Mouse (Mus musculus) lung, embryonic 15.5 days (tissue): Measurements from ENCODE around the gene Fam180a. TPM values are rescaled to one million over a fixed set of nuclear protein-coding genes. Genes with fewer than 3 reads are reported as not detected.
A peak's percentile ranks its signal among the peaks of the same experiment; 100 is the strongest.
"Not testable (repeated sequence)": the region's sequence is repeated elsewhere in the genome, so short reads cannot be mapped to it uniquely, and the experiment has no call there.

Source experiments
- ATAC-seq: fragments of 200-750 bp; cut with Nextera tagmentation; 2 replicates; pipeline ENCODE4 v1.8.0; 2017; ENCODE audit warnings: moderate number of reproducible peaks, borderline replicate concordance; ENCODE audit not compliant: low FRiP score, low TSS enrichment; ENCODE audit errors: extremely low read depth
- H3K27ac ChIP-seq: fragments of 300-500 bp; sonication (generic); 2 replicates; pipeline ENCODE4 v1.5.1; 2015; ENCODE audit warnings: moderate library complexity, mild to moderate bottlenecking, inconsistent platforms
- H3K27me3 ChIP-seq: fragments of 300-500 bp; sonication (generic); 2 replicates; pipeline ENCODE4 v1.6.1; 2015; ENCODE audit warnings: inconsistent platforms
- H3K36me3 ChIP-seq: fragments of 300-500 bp; sonication (generic); 2 replicates; pipeline ENCODE4 v1.6.1; 2015; ENCODE audit warnings: inconsistent platforms
- H3K4me1 ChIP-seq: fragments of 300-500 bp; sonication (generic); 2 replicates; pipeline ENCODE4 v1.6.1; 2015; ENCODE audit warnings: inconsistent platforms
- H3K4me2 ChIP-seq: fragments of 300-500 bp; sonication (generic); 2 replicates; pipeline ENCODE4 v1.6.1; 2015; ENCODE audit warnings: inconsistent platforms, mild to moderate bottlenecking, moderate library complexity
- H3K4me3 ChIP-seq: fragments of 300-500 bp; sonication (generic); 2 replicates; pipeline ENCODE4 v1.5.1; 2015; ENCODE audit warnings: mild to moderate bottlenecking, inconsistent platforms
- H3K9ac ChIP-seq: fragments of 300-500 bp; sonication (generic); 2 replicates; pipeline ENCODE4 v1.6.1; 2015; ENCODE audit warnings: inconsistent platforms
- H3K9me3 ChIP-seq: fragments of 300-500 bp; sonication (generic); 2 replicates; pipeline ENCODE4 v1.6.1; 2016; ENCODE audit warnings: inconsistent platforms
- WGBS: fragments of 180-500 bp; shearing (Covaris S2); methylation state at CpG from one replicate; pipeline ENCODE4 v1.1.7; 2015; 5-methylcytosine and 5-hydroxymethylcytosine counted together
- polyA plus RNA-seq: library from polyadenylated mRNA; unstranded; fragments of >200 nt; fragmentation: Nextera tagmentation; extraction: Ambion mirVana; gene quantifications from 2 replicates; pipeline ENCODE4 v1.2.1, GENCODE M21; 2015

The Fam180a gene
- polyA plus RNA-seq = 0.87 and 1.1 TPM in 2 replicates

- peak within 1 kb of the TSS; percentile 14; the same call in 1 of the 2 replicates for H3K27ac ChIP-seq
- ATAC-seq = peak; percentile 72; the same call in 1 of the 2 replicates
- H3K36me3 ChIP-seq = no peaks in the 10 kb centered on the region
- H3K4me3 ChIP-seq = no peak within 1 kb of the TSS
- WGBS = 19% methylated on average over 9 of the region's 9 CpGs
- no peak within 1 kb of the TSS for H3K4me2 ChIP-seq
- no peak within 1 kb of the TSS for H3K9ac ChIP-seq
- no peaks in the 10 kb centered on the region for H3K9me3 ChIP-seq
- no peaks in the 10 kb centered on the region for H3K27me3 ChIP-seq
- peaks cover 13% of the 10 kb centered on the region for H3K4me1 ChIP-seq
Measured at GRCm38 (mm10) chr6:35326111-35326515, at the start of gene Fam180a. Gene Fam180a (minus strand): TSS chr6:35326141.

GRCm38 (mm10) chr6:35374052-35374451 lies 48.1 kb upstream of the Fam180a start:
- 82% methylated on average over 10 of the region's 10 CpGs for WGBS
- Histone ChIP-seq H3K9me3 (no peaks in the 10 kb centered on the region), H3K27ac (no peak overlapping the region), H3K27me3 (no peaks in the 10 kb centered on the region), H3K9ac (no peak overlapping the region), H3K4me1 (no peaks in the 10 kb centered on the region), H3K4me3 (no peak overlapping the region), H3K4me2 (no peak overlapping the region), H3K36me3 (no peaks in the 10 kb centered on the region)
- ATAC-seq = no peak

DNA sequence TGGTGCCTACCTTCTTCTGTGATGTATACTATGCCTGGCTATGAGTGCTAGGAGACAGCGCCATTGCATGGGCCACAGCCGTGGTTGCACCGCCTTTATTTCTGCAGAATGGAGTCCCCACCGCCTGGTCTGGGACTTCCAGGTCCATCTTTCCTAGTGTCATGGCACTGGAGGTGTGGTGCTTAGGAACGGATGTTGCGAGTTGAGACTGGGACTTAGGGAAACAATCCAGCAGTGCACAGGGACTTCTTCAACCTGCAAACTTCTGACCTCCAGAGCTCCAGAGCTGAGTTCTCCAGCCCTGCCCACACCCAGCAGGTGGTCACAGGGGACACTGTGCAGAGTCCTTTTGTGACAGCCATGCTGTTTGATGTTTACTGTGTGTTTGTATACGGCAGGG lies 44.4 kb upstream of the Fam180a start:
- Histone ChIP-seq H3K9ac (no peak overlapping the region), H3K4me2 (no peak overlapping the region), H3K4me3 (no peak overlapping the region), H3K27ac (no peak overlapping the region), H3K36me3 (no peaks in the 10 kb centered on the region), H3K4me1 (no peaks in the 10 kb centered on the region), H3K9me3 (no peaks in the 10 kb centered on the region), H3K27me3 (no peaks in the 10 kb centered on the region)
- no peak for ATAC-seq
- WGBS = 94% methylated on average over 7 of the region's 7 CpGs

- not testable (repeated sequence) for ATAC-seq, H3K4me2 ChIP-seq, H3K4me3 ChIP-seq, H3K27ac ChIP-seq, H3K9me3 ChIP-seq, H3K27me3 ChIP-seq, H3K36me3 ChIP-seq, H3K4me1 ChIP-seq, H3K9ac ChIP-seq
- WGBS = 81% methylated on average over 16 of the region's 18 CpGs
Measured at GRCm38 (mm10) chr6:35369578-35370282, 43.8 kb upstream of the Fam180a start.

DNA sequence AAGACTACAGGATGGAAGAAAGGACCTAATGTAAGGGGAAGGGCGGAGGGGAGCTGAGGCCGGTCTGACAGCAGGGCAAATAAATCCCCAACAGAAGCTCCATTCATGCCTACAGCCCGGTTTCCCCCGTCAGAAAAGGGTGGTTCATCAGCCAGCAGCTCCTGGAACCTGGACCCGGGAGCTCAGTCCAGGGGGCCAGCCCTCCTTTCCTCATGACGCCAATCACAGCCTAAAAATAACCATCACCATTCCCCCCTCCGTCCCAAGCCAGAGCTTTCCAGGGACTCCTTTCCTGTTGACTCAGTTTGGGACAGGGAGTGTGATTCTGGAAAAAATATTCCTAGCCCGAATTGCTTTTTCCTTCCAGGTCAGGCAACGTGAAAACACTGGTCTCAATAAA lies 36.7 kb upstream of the Fam180a start:
- H3K9ac ChIP-seq = no peak overlapping the region
- 31% methylated on average over 9 of the region's 9 CpGs for WGBS
- H3K4me1 ChIP-seq = no peaks in the 10 kb centered on the region
- H3K27me3 ChIP-seq = no peaks in the 10 kb centered on the region
- no peaks in the 10 kb centered on the region for H3K36me3 ChIP-seq
- H3K9me3 ChIP-seq = no peaks in the 10 kb centered on the region
- no peak overlapping the region for H3K4me3 ChIP-seq
- no peak for ATAC-seq
- H3K27ac ChIP-seq = no peak overlapping the region
- no peak overlapping the region for H3K4me2 ChIP-seq

DNA sequence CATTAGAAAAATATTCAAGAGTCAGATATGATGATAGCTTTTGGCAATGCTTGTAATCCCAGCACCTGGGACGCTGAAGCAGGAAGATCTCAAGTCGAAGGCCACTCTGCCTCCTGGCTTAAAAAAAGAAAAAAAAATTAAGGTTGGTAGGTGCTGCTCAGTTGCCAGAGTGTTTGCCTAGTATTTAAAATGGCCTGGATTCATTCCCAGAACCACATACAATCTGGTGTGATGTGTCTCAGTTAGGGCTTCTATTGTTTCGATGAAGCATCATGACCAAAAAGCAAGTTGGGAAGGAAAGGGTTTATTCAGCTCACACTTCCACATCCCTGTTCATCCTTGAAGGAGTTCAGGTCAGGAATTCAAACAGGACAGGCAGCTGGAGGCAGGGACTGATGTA lies 29.4 kb upstream of the Fam180a start:
- Histone ChIP-seq H3K9me3 (no peaks in the 10 kb centered on the region), H3K9ac (no peak overlapping the region), H3K4me3 (no peak overlapping the region), H3K27ac (no peak overlapping the region), H3K36me3 (no peaks in the 10 kb centered on the region), H3K4me1 (0 out of 2 replicates have a peak, but pooled peaks cover 8% of the 10 kb centered on the region), H3K27me3 (peaks cover 4% of the 10 kb centered on the region; the same call in 1 of the 2 replicates), H3K4me2 (no peak overlapping the region)
- ATAC-seq = no peak
- WGBS = 87% methylated on average over 3 of the region's 3 CpGs

DNA sequence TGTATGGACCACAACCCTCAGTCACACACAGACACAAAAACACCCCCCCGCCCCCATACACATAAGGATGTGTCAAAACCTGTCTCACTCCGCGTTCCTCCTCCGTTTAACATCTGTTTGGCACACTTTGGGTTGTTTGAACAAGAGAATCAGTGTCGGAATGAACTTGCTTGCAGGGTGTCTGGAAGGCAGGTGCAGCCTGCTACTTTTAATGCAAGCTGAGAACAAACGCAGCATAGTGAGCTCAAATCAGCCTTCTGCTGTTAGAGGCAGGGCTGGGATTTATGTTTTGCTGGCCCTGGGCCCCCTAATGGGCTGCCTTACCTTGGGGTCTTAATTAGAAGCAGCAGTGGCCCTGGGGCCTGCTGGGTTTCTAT lies 28.7 kb upstream of the Fam180a start:
- Histone ChIP-seq H3K4me3 (no peak overlapping the region), H3K4me1 (0 out of 2 replicates have a peak, but pooled peaks cover 8% of the 10 kb centered on the region), H3K27ac (no peak overlapping the region), H3K4me2 (no peak overlapping the region), H3K9me3 (no peaks in the 10 kb centered on the region), H3K9ac (no peak overlapping the region), H3K36me3 (no peaks in the 10 kb centered on the region), H3K27me3 (peaks cover 4% of the 10 kb centered on the region; the same call in 1 of the 2 replicates)
- 23% methylated on average over 6 of the region's 6 CpGs for WGBS
- ATAC-seq = no peak

DNA sequence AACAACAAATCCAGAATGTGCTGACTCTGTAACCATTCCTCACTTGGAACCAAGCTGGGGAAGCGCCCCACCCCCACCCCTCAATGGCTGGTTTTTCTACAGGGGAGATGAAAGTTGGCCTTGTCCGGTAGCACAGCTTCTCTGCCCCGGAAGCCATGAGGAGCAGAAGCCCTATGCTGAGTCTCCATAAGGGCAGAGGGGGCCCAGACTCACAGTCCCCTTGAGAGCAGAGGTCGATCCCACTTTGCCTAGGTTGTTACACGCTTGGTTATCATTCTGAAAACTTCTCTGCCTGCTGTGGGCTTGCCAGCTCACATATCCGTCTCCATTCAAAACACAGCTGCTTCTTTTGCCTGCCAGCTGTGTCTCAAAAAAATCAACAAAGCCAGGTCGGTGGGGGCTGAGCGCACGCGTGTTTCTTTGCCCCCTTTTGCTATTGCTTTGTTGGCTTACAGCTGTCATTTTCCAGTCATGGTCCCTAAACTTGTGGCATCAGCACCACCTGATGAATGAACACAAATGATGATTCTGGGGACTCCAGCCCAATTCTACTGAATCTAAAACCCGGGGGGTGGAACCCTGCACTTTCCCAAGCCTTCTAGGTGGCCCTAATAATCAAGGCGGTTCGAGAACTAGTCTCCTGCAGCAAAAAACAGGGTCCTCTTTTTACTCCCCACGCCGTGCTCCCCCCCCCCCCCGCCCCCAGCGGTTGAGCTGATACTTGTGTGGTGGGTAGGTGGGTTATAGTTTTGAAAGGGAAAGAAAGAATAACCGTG lies 28.1 kb upstream of the Fam180a start:
- H3K4me2 ChIP-seq = peak overlapping the region; percentile 23
- 18% methylated on average over 18 of the region's 18 CpGs for WGBS
- peak; percentile 28; the same call in 1 of the 2 replicates for ATAC-seq

GRCm38 (mm10) chr6:35353416-35353815 lies 27.5 kb upstream of the Fam180a start:
- H3K27ac ChIP-seq = no peak overlapping the region
- peaks cover 4% of the 10 kb centered on the region; the same call in 1 of the 2 replicates for H3K27me3 ChIP-seq
- H3K4me2 ChIP-seq = no peak overlapping the region
- no peaks in the 10 kb centered on the region for H3K9me3 ChIP-seq
- 0 out of 2 replicates have a peak, but pooled peaks cover 8% of the 10 kb centered on the region for H3K4me1 ChIP-seq
- H3K9ac ChIP-seq = no peak overlapping the region
- no peak for ATAC-seq
- no peak overlapping the region for H3K4me3 ChIP-seq
- WGBS = 62% methylated on average over 5 of the region's 5 CpGs
- no peaks in the 10 kb centered on the region for H3K36me3 ChIP-seq

More for the DNA sequence above, 28.1 kb upstream of the Fam180a start:
- no peak overlapping the region for H3K27ac ChIP-seq
- H3K4me1 ChIP-seq = 0 out of 2 replicates have a peak, but pooled peaks cover 8% of the 10 kb centered on the region
- H3K9me3 ChIP-seq = no peaks in the 10 kb centered on the region
- no peak overlapping the region for H3K4me3 ChIP-seq
- peaks cover 4% of the 10 kb centered on the region; the same call in 1 of the 2 replicates for H3K27me3 ChIP-seq
- no peaks in the 10 kb centered on the region for H3K36me3 ChIP-seq
- no peak overlapping the region for H3K9ac ChIP-seq

GRCm38 (mm10) chr6:35352867-35353266 lies 26.9 kb upstream of the Fam180a start:
- no peak overlapping the region for H3K4me2 ChIP-seq
- 0 out of 2 replicates have a peak, but pooled peaks cover 8% of the 10 kb centered on the region for H3K4me1 ChIP-seq
- WGBS = 79% methylated on average over 8 of the region's 8 CpGs
- ATAC-seq = no peak
- no peak overlapping the region for H3K9ac ChIP-seq
- H3K9me3 ChIP-seq = no peaks in the 10 kb centered on the region
- no peaks in the 10 kb centered on the region for H3K36me3 ChIP-seq
- H3K27ac ChIP-seq = no peak overlapping the region
- H3K4me3 ChIP-seq = no peak overlapping the region
- peaks cover 4% of the 10 kb centered on the region; the same call in 1 of the 2 replicates for H3K27me3 ChIP-seq

- no peak for ATAC-seq
- no peak overlapping the region for H3K9ac ChIP-seq
- H3K36me3 ChIP-seq = no peaks in the 10 kb centered on the region
- WGBS = 81% methylated on average over 3 of the region's 3 CpGs
- no peak overlapping the region for H3K4me3 ChIP-seq
- peaks cover 4% of the 10 kb centered on the region; the same call in 1 of the 2 replicates for H3K27me3 ChIP-seq
- 0 out of 2 replicates have a peak, but pooled peaks cover 8% of the 10 kb centered on the region for H3K4me1 ChIP-seq
- no peak overlapping the region for H3K27ac ChIP-seq
- no peaks in the 10 kb centered on the region for H3K9me3 ChIP-seq
- no peak overlapping the region for H3K4me2 ChIP-seq
Measured at GRCm38 (mm10) chr6:35351826-35352225, 25.9 kb upstream of the Fam180a start.

GRCm38 (mm10) chr6:35349784-35350183 lies 23.8 kb upstream of the Fam180a start:
- Histone ChIP-seq H3K27ac (no peak overlapping the region), H3K27me3 (peaks cover 4% of the 10 kb centered on the region; the same call in 1 of the 2 replicates), H3K4me2 (no peak overlapping the region), H3K4me3 (no peak overlapping the region), H3K36me3 (no peaks in the 10 kb centered on the region), H3K9ac (no peak overlapping the region), H3K9me3 (no peaks in the 10 kb centered on the region), H3K4me1 (0 out of 2 replicates have a peak, but pooled peaks cover 8% of the 10 kb centered on the region)
- 45% methylated on average over 7 of the region's 7 CpGs for WGBS
- ATAC-seq = no peak
